Comparison of ENCODE assay signal across 12 mouse cellular contexts in the genomic region with DNA sequence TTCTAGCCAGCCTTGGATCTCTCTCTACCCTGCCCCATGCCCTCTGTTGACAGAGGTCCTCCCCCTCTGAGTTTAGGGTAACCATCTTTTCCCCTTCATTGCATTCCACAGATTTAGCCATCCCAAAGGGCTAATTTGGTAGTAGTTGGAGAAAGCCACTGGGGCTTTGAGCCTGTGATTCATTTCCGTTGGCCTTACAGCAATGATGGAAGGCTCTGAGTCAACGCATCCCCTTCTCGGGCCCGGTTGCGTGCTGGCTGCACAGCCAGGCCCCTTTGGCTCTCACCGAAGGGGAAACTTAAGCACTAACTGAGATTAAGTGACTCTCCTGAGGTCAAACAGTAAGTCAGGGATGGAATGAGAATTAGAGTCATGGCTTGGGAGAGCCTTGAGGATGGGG.
"Had no signal": no experiment of that assay in that cellular context is flagged by ENCODE, and none has a peak within 500 bp of the region (broad histone marks: within the 10 kb centered on the region; RNA-seq: fewer than 3 reads in every experiment).

No protein-coding gene starts in this region.

- H3K4me3 ChIP-seq: limb, embryonic 15.5 days; liver, embryonic 12.5 days; megakaryocyte, embryonic 14.5 days; stomach, embryonic 15.5 days had no signal

- DNase-seq: kidney, adult 9 months; layer of hippocampus, postnatal 36 days; lung, embryonic 14.5 days; lung, postnatal 10 days; right cerebral cortex, postnatal 14 days; thymus, adult 2 months; thymus, postnatal 25 days had no signal

- H3K27me3 ChIP-seq: limb, embryonic 15.5 days; liver, embryonic 12.5 days; megakaryocyte, embryonic 14.5 days; stomach, embryonic 15.5 days had no signal

- H3K36me3 ChIP-seq: limb, embryonic 15.5 days; liver, embryonic 12.5 days; stomach, embryonic 15.5 days had no signal

- H3K4me2 ChIP-seq: limb, embryonic 15.5 days; liver, embryonic 12.5 days; lung, embryonic 14.5 days; midbrain, embryonic 11.5 days; stomach, embryonic 15.5 days had no signal
